Mouse (Mus musculus) embryonic facial prominence, embryonic 13.5 days (tissue): Measurements from ENCODE around the gene Cdh5. TPM values are rescaled to one million over a fixed set of nuclear protein-coding genes. Genes with fewer than 3 reads are reported as not detected.

Experiments used
- ATAC-seq: fragments of 200-750 bp; cut with Nextera tagmentation; 2 replicates; pipeline ENCODE4 v1.8.0; 2017; ENCODE audit warnings: low read depth; ENCODE audit not compliant: insufficient number of reproducible peaks, insufficient read depth, low FRiP score, low TSS enrichment
- H3K27ac ChIP-seq: fragments of 300-500 bp; sonication (generic); 2 replicates; pipeline ENCODE4 v1.5.1; 2015; ENCODE audit warnings: moderate library complexity, mild to moderate bottlenecking, inconsistent platforms
- H3K27me3 ChIP-seq: fragments of 300-500 bp; sonication (generic); 2 replicates; pipeline ENCODE4 v1.6.1; 2015; ENCODE audit warnings: mild to moderate bottlenecking, inconsistent platforms
- H3K36me3 ChIP-seq: fragments of 300-500 bp; sonication (generic); 2 replicates; pipeline ENCODE4 v1.6.1; 2015; ENCODE audit warnings: mild to moderate bottlenecking, inconsistent platforms
- H3K4me1 ChIP-seq: fragments of 300-500 bp; sonication (generic); 2 replicates; pipeline ENCODE4 v1.6.1; 2015; ENCODE audit warnings: inconsistent platforms
- H3K4me2 ChIP-seq: fragments of 300-500 bp; sonication (generic); 2 replicates; pipeline ENCODE4 v1.6.1; 2015; ENCODE audit warnings: moderate library complexity, mild to moderate bottlenecking, inconsistent platforms
- H3K4me3 ChIP-seq: fragments of 300-500 bp; sonication (generic); 2 replicates; pipeline ENCODE4 v1.5.1; 2015; ENCODE audit warnings: mild to moderate bottlenecking, inconsistent platforms
- H3K9ac ChIP-seq: fragments of 300-500 bp; sonication (generic); 2 replicates; pipeline ENCODE4 v1.6.1; 2015; ENCODE audit warnings: mild to moderate bottlenecking, inconsistent platforms
- H3K9me3 ChIP-seq: fragments of 300-500 bp; sonication (generic); 2 replicates; pipeline ENCODE4 v1.6.1; 2016; ENCODE audit warnings: inconsistent platforms
- WGBS: fragments of 180-500 bp; shearing (Covaris S2); methylation state at CpG from one replicate; pipeline ENCODE4 v1.1.7; 2015; ENCODE audit warnings: mixed read lengths; 5-methylcytosine and 5-hydroxymethylcytosine counted together
- polyA plus RNA-seq: library from polyadenylated mRNA; unstranded; fragments of >200 nt; fragmentation: Nextera tagmentation; extraction: Ambion mirVana; gene quantifications from 2 replicates; pipeline ENCODE4 v1.2.1, GENCODE M21; 2015

The Cdh5 gene
- polyA plus RNA-seq, 1 experiment from 2014 or later: 25.1 TPM

GRCm38 (mm10) chr8:104143379-104143778 is 42.0 kb downstream of the Cdh5 start:
- no peak overlapping the region for H3K4me2 ChIP-seq
- ATAC-seq: peak; percentile 12; the same call in 1 of the 2 replicates
- 75% methylated on average over 4 of the region's 4 CpGs for WGBS
- no peak overlapping the region for H3K9ac ChIP-seq
- H3K27me3 ChIP-seq: no peaks in the 10 kb centered on the region
- no peak overlapping the region for H3K4me3 ChIP-seq
- H3K36me3 ChIP-seq: no peaks in the 10 kb centered on the region
- no peaks in the 10 kb centered on the region for H3K4me1 ChIP-seq
- H3K27ac ChIP-seq: no peak overlapping the region
- H3K9me3 ChIP-seq: no peaks in the 10 kb centered on the region

GRCm38 (mm10) chr8:104144434-104145216 is 43.2 kb downstream of the Cdh5 start:
- H3K36me3 ChIP-seq: no peaks in the 10 kb centered on the region
- H3K9ac ChIP-seq: no peak overlapping the region
- no peaks in the 10 kb centered on the region for H3K9me3 ChIP-seq
- WGBS: 81% methylated on average over 13 of the region's 13 CpGs
- H3K27ac ChIP-seq: no peak overlapping the region
- H3K4me2 ChIP-seq: no peak overlapping the region
- H3K4me3 ChIP-seq: no peak overlapping the region
- no peaks in the 10 kb centered on the region for H3K4me1 ChIP-seq
- H3K27me3 ChIP-seq: no peaks in the 10 kb centered on the region
- no peak for ATAC-seq

GRCm38 (mm10) chr8:104145981-104146689 is 44.7 kb downstream of the Cdh5 start:
- Histone ChIP-seq H3K4me1 (no peaks in the 10 kb centered on the region), H3K4me2 (no peak overlapping the region), H3K27me3 (no peaks in the 10 kb centered on the region), H3K36me3 (no peaks in the 10 kb centered on the region), H3K27ac (no peak overlapping the region), H3K9me3 (no peaks in the 10 kb centered on the region), H3K4me3 (no peak overlapping the region), H3K9ac (no peak overlapping the region)
- WGBS: 33% methylated on average over 15 of the region's 15 CpGs
- no peak for ATAC-seq

- H3K4me1 ChIP-seq: no peaks in the 10 kb centered on the region
- H3K4me3 ChIP-seq: no peak overlapping the region
- ATAC-seq: no peak
- no peaks in the 10 kb centered on the region for H3K27me3 ChIP-seq
- no peak overlapping the region for H3K27ac ChIP-seq
- 87% methylated on average over 15 of the region's 15 CpGs for WGBS
- H3K9ac ChIP-seq: no peak overlapping the region
- no peak overlapping the region for H3K4me2 ChIP-seq
- no peaks in the 10 kb centered on the region for H3K9me3 ChIP-seq
- no peaks in the 10 kb centered on the region for H3K36me3 ChIP-seq
These were observed 45.5 kb downstream of the Cdh5 start for GRCm38 (mm10) chr8:104146717-104147494.

GRCm38 (mm10) chr8:104147947-104148346 is 46.5 kb downstream of the Cdh5 start:
- no peak overlapping the region for H3K4me2 ChIP-seq
- H3K9ac ChIP-seq: no peak overlapping the region
- no peaks in the 10 kb centered on the region for H3K9me3 ChIP-seq
- H3K27me3 ChIP-seq: no peaks in the 10 kb centered on the region
- H3K36me3 ChIP-seq: no peaks in the 10 kb centered on the region
- no peak overlapping the region for H3K4me3 ChIP-seq
- 95% methylated on average over 2 of the region's 2 CpGs for WGBS
- no peak overlapping the region for H3K27ac ChIP-seq
- 0 out of 2 replicates have a peak, but pooled peaks have one; percentile 32 for ATAC-seq
- no peaks in the 10 kb centered on the region for H3K4me1 ChIP-seq

- no peaks in the 10 kb centered on the region for H3K9me3 ChIP-seq
- no peak for ATAC-seq
- H3K27me3 ChIP-seq: no peaks in the 10 kb centered on the region; the same call in 1 of the 2 replicates
- no peak overlapping the region for H3K27ac ChIP-seq
- H3K36me3 ChIP-seq: no peaks in the 10 kb centered on the region
- WGBS: 52% methylated on average over 5 of the region's 5 CpGs
- no peak overlapping the region for H3K9ac ChIP-seq
- H3K4me1 ChIP-seq: no peaks in the 10 kb centered on the region
- no peak overlapping the region for H3K4me2 ChIP-seq
- H3K4me3 ChIP-seq: no peak overlapping the region
These were observed 59.3 kb downstream of the Cdh5 start for GRCm38 (mm10) chr8:104160731-104161130.

- Histone ChIP-seq H3K9ac (no peak overlapping the region), H3K27me3 (peaks cover 53% of the 10 kb centered on the region), H3K9me3 (no peaks in the 10 kb centered on the region), H3K4me2 (no peak overlapping the region), H3K36me3 (no peaks in the 10 kb centered on the region), H3K4me1 (peaks cover 9% of the 10 kb centered on the region; the same call in 1 of the 2 replicates), H3K4me3 (no peak overlapping the region), H3K27ac (no peak overlapping the region)
- WGBS: 71% methylated on average over 3 of the region's 3 CpGs
- ATAC-seq: no peak
These were observed 68.0 kb downstream of the Cdh5 start for GRCm38 (mm10) chr8:104169461-104169860.

GRCm38 (mm10) chr8:104170118-104171049 is 69.0 kb downstream of the Cdh5 start, which contains the start of gene Bean1:
Bean1 (plus strand) TSS chr8:104170442.
- no peaks in the 10 kb centered on the region for H3K9me3 ChIP-seq
- H3K4me1 ChIP-seq: peaks cover 9% of the 10 kb centered on the region; the same call in 1 of the 2 replicates
- H3K4me2 ChIP-seq: peak within 1 kb of the TSS; percentile 96
- H3K4me3 ChIP-seq: peak within 1 kb of the TSS; percentile 62
- H3K27ac ChIP-seq: no peak within 1 kb of the TSS
- ATAC-seq: peak; percentile 69
- no peaks in the 10 kb centered on the region for H3K36me3 ChIP-seq
- WGBS: 2% methylated on average over 83 of the region's 87 CpGs
- H3K27me3 ChIP-seq: peaks cover 53% of the 10 kb centered on the region
- H3K9ac ChIP-seq: peak within 1 kb of the TSS; percentile 80

GRCm38 (mm10) chr8:104171050-104171620 is 69.7 kb downstream of the Cdh5 start:
- Histone ChIP-seq H3K4me1 (peaks cover 9% of the 10 kb centered on the region; the same call in 1 of the 2 replicates), H3K27ac (no peak overlapping the region), H3K9me3 (no peaks in the 10 kb centered on the region), H3K36me3 (no peaks in the 10 kb centered on the region), H3K4me2 (peak overlapping the region; percentile 96), H3K27me3 (peaks cover 53% of the 10 kb centered on the region), H3K4me3 (peak overlapping the region; percentile 62), H3K9ac (peak overlapping the region; percentile 80)
- ATAC-seq: no peak
- 6% methylated on average over 32 of the region's 32 CpGs for WGBS

GRCm38 (mm10) chr8:104172420-104172819 is 71.0 kb downstream of the Cdh5 start:
- Histone ChIP-seq H3K4me2 (no peak overlapping the region), H3K27ac (no peak overlapping the region), H3K4me1 (peaks cover 9% of the 10 kb centered on the region; the same call in 1 of the 2 replicates), H3K36me3 (no peaks in the 10 kb centered on the region), H3K9ac (no peak overlapping the region), H3K27me3 (peaks cover 53% of the 10 kb centered on the region), H3K4me3 (no peak overlapping the region), H3K9me3 (no peaks in the 10 kb centered on the region)
- WGBS: 86% methylated on average over 6 of the region's 6 CpGs
- no peak for ATAC-seq
